Mouse (Mus musculus) heart, postnatal 0 days (tissue): ENCODE data around the gene Map7. TPM values are rescaled to one million over a fixed set of nuclear protein-coding genes. Genes with fewer than 3 reads are reported as not detected.

Source experiments
- ATAC-seq: fragments of 200-750 bp; cut with Nextera tagmentation; 2 replicates; pipeline ENCODE4 v1.8.0; 2017; ENCODE audit warnings: low read depth, moderate number of reproducible peaks, moderate library complexity; ENCODE audit not compliant: insufficient read depth
- DNase-seq: peaks from one replicate; pipeline ENCODE4 v3.0.0-alpha.2; 2016; ENCODE audit warnings: low spot score
- H3K27ac ChIP-seq: fragments of 300-500 bp; sonication (generic); 2 replicates; pipeline ENCODE4 v1.5.1; 2014; ENCODE audit warnings: low read depth, mild to moderate bottlenecking
- H3K27me3 ChIP-seq: fragments of 300-500 bp; sonication (generic); 2 replicates; pipeline ENCODE4 v1.6.1; 2014; ENCODE audit warnings: low read length, mixed read lengths; ENCODE audit not compliant: control insufficient read depth, insufficient read depth
- H3K36me3 ChIP-seq: fragments of 300-500 bp; sonication (generic); replicated peaks from 2 replicates; pipeline ENCODE4 v1.6.1; 2014; ENCODE audit warnings: low read length, mixed read lengths; ENCODE audit not compliant: control insufficient read depth, insufficient read depth
- H3K4me1 ChIP-seq: fragments of 300-500 bp; sonication (generic); 2 replicates; pipeline ENCODE4 v1.6.1; 2014; ENCODE audit warnings: antibody characterized with exemption; ENCODE audit not compliant: control insufficient read depth, insufficient read depth
- H3K4me2 ChIP-seq: fragments of 300-500 bp; sonication (generic); 2 replicates; pipeline ENCODE4 v1.6.1; 2014; ENCODE audit warnings: low read depth, mild to moderate bottlenecking, low read length, moderate library complexity
- H3K4me3 ChIP-seq: fragments of 300-500 bp; sonication (generic); 2 replicates; pipeline ENCODE4 v1.5.1; 2014; ENCODE audit warnings: low read depth, low read length
- H3K9ac ChIP-seq: fragments of 300-500 bp; sonication (generic); replicated peaks from 2 replicates; pipeline ENCODE4 v1.6.1; 2014; ENCODE audit warnings: low read depth, low read length, mixed read lengths
- H3K9me3 ChIP-seq: fragments of 300-500 bp; sonication (generic); replicated peaks from 2 replicates; pipeline ENCODE4 v1.6.1; 2016; ENCODE audit warnings: low read length; ENCODE audit not compliant: control insufficient read depth
- CTCF ChIP-seq: IDR thresholded peaks from 2 replicates; pipeline ENCODE4 v1.5.1; 2016; ENCODE audit warnings: antibody characterized with exemption, control low read depth, low read depth
- EP300 ChIP-seq: IDR thresholded peaks from 2 replicates; pipeline ENCODE4 v1.6.1; 2016; ENCODE audit warnings: antibody characterized with exemption, low read depth
- WGBS: fragments of 180-500 bp; shearing (Covaris S2); extraction: QIAGEN DNeasy Blood & Tissue Kit; methylation state at CpG from one replicate; pipeline ENCODE4 v1.1.7; 2014; 5-methylcytosine and 5-hydroxymethylcytosine counted together
- polyA plus RNA-seq: library from polyadenylated mRNA; unstranded; fragments of >200 nt; fragmentation: Nextera tagmentation; extraction: Ambion mirVana; gene quantifications from 2 replicates; pipeline ENCODE4 v1.2.1, GENCODE M21; 2015
- total RNA-seq: library from RNA; depleted of rRNA; stranded (reverse); fragments of >200 nt; gene quantifications from 2 replicates; pipeline ENCODE4 v1.2.3, GENCODE M21; 2014; ENCODE audit warnings: low replicate concordance

Map7 gene
- total and polyA plus RNA-seq, 2 experiments from 2014 or later: 5.9 to 7.5 TPM

- H3K27me3 ChIP-seq: no peaks in the 10 kb centered on the region
- no peaks in the 10 kb centered on the region for H3K9me3 ChIP-seq
- no peak for TF ChIP-seq CTCF
- no peak for TF ChIP-seq EP300
- no peaks in the 10 kb centered on the region for H3K4me1 ChIP-seq
- H3K9ac ChIP-seq: no peak overlapping the region
- ATAC-seq (no peak), DNase-seq (no peak)
- H3K36me3 ChIP-seq: peaks cover 33% of the 10 kb centered on the region
- H3K4me2 ChIP-seq: no peak overlapping the region
- no peak overlapping the region for H3K27ac ChIP-seq
- H3K4me3 ChIP-seq: no peak overlapping the region
- 92% methylated on average over 5 of the region's 5 CpGs for WGBS
Observed at GRCm38 (mm10) chr10:20111508-20111907, 36.8 kb upstream of the Map7 start.

- 78% methylated on average over 18 of the region's 18 CpGs for WGBS
- no peaks in the 10 kb centered on the region for H3K27me3 ChIP-seq
- H3K4me3 ChIP-seq: no peak overlapping the region
- TF ChIP-seq EP300: no peak
- no peak for TF ChIP-seq CTCF
- no peak overlapping the region for H3K4me2 ChIP-seq
- H3K36me3 ChIP-seq: peaks cover 32% of the 10 kb centered on the region
- H3K9me3 ChIP-seq: no peaks in the 10 kb centered on the region
- DNase-seq (no peak), ATAC-seq (no peak)
- H3K4me1 ChIP-seq: no peaks in the 10 kb centered on the region
- no peak overlapping the region for H3K27ac ChIP-seq
- H3K9ac ChIP-seq: no peak overlapping the region
Observed at GRCm38 (mm10) chr10:20112026-20112973, 36.0 kb upstream of the Map7 start.

GRCm38 (mm10) chr10:20119504-20120425 is 28.5 kb upstream of the Map7 start:
- Histone ChIP-seq H3K27ac (peak overlapping the region; percentile 5; the same call in 1 of the 2 replicates), H3K9me3 (no peaks in the 10 kb centered on the region), H3K4me3 (no peak overlapping the region), H3K9ac (no peak overlapping the region), H3K36me3 (peaks cover 27% of the 10 kb centered on the region; the same call in 1 of the 2 replicates), H3K4me1 (no peaks in the 10 kb centered on the region), H3K4me2 (no peak overlapping the region), H3K27me3 (no peaks in the 10 kb centered on the region)
- TF ChIP-seq EP300 (no peak), CTCF (no peak)
- WGBS: 89% methylated on average over 15 of the region's 15 CpGs
- ATAC-seq (no peak), DNase-seq (no peak)

GRCm38 (mm10) chr10:20121981-20122380 is 26.3 kb upstream of the Map7 start:
- WGBS: 88% methylated on average over 4 of the region's 4 CpGs
- no peak for ATAC-seq

GRCm38 (mm10) chr10:20123401-20123800 is 24.9 kb upstream of the Map7 start:
- H3K4me1 ChIP-seq: no peaks in the 10 kb centered on the region
- H3K9ac ChIP-seq: no peak overlapping the region
- ATAC-seq: peak; percentile 67; the same call in 1 of the 2 replicates
- WGBS: 38% methylated on average over 9 of the region's 9 CpGs
- no peaks in the 10 kb centered on the region for H3K9me3 ChIP-seq
- no peak overlapping the region for H3K27ac ChIP-seq
- H3K27me3 ChIP-seq: no peaks in the 10 kb centered on the region
- no peak for TF ChIP-seq EP300
- no peak for TF ChIP-seq CTCF
- no peak overlapping the region for H3K4me3 ChIP-seq
- DNase-seq: peak; percentile 25
- no peak overlapping the region for H3K4me2 ChIP-seq
- peaks cover 22% of the 10 kb centered on the region; the same call in 1 of the 2 replicates for H3K36me3 ChIP-seq

More at GRCm38 (mm10) chr10:20121981-20122380, 26.3 kb upstream of the Map7 start:
- H3K9me3 ChIP-seq: no peaks in the 10 kb centered on the region
- H3K27me3 ChIP-seq: no peaks in the 10 kb centered on the region
- H3K9ac ChIP-seq: no peak overlapping the region
- TF ChIP-seq EP300 (no peak), CTCF (no peak)
- H3K27ac ChIP-seq: no peak overlapping the region
- DNase-seq: no peak
- H3K36me3 ChIP-seq: peaks cover 23% of the 10 kb centered on the region; the same call in 1 of the 2 replicates
- no peaks in the 10 kb centered on the region for H3K4me1 ChIP-seq
- H3K4me3 ChIP-seq: no peak overlapping the region
- H3K4me2 ChIP-seq: no peak overlapping the region
